Mouse (Mus musculus) neural tube, embryonic 13.5 days (tissue): ENCODE measurements at regions not wholly inside any gene's neighbourhood (a gene's known extent, or its start where the extent isn't known, plus 50 kb on each side); places are given as distances from the start of the nearest gene placed in this dataset.

ENCODE experiments used
- ATAC-seq: fragments of 200-750 bp; cut with Nextera tagmentation; 2 replicates; pipeline ENCODE4 v1.8.0; 2017; ENCODE audit warnings: low read depth, mild to moderate bottlenecking, moderate TSS enrichment, moderate library complexity
- H3K27ac ChIP-seq: fragments of 300-500 bp; sonication (generic); replicated peaks from 2 replicates; pipeline ENCODE4 v1.5.1; 2015; ENCODE audit warnings: moderate library complexity, mild to moderate bottlenecking, inconsistent platforms
- H3K27me3 ChIP-seq: fragments of 300-500 bp; sonication (generic); 2 replicates; pipeline ENCODE4 v1.6.1; 2015; ENCODE audit warnings: mild to moderate bottlenecking, inconsistent platforms
- H3K36me3 ChIP-seq: fragments of 300-500 bp; sonication (generic); 2 replicates; pipeline ENCODE4 v1.6.1; 2015; ENCODE audit warnings: mild to moderate bottlenecking, inconsistent platforms
- H3K4me1 ChIP-seq: fragments of 300-500 bp; sonication (generic); replicated peaks from 2 replicates; pipeline ENCODE4 v1.6.1; 2015; ENCODE audit warnings: inconsistent platforms
- H3K4me2 ChIP-seq: fragments of 300-500 bp; sonication (generic); 2 replicates; pipeline ENCODE4 v1.6.1; 2015; ENCODE audit warnings: inconsistent platforms, mild to moderate bottlenecking, moderate library complexity
- H3K4me3 ChIP-seq: fragments of 300-500 bp; sonication (generic); 2 replicates; pipeline ENCODE4 v1.5.1; 2015; ENCODE audit warnings: mild to moderate bottlenecking, inconsistent platforms
- H3K9ac ChIP-seq: fragments of 300-500 bp; sonication (generic); 2 replicates; pipeline ENCODE4 v1.6.1; 2015; ENCODE audit warnings: moderate library complexity, mild to moderate bottlenecking, inconsistent platforms
- H3K9me3 ChIP-seq: fragments of 300-500 bp; sonication (generic); 2 replicates; pipeline ENCODE4 v1.6.1; 2016; ENCODE audit warnings: inconsistent platforms
- WGBS: fragments of 180-500 bp; shearing (Covaris S2); methylation state at CpG from one replicate; pipeline ENCODE4 v1.1.7; 2015; 5-methylcytosine and 5-hydroxymethylcytosine counted together

- peak; percentile 26; the same call in 1 of the 2 replicates for ATAC-seq
- H3K9ac ChIP-seq = 0 out of 2 replicates have a peak overlapping the region, but pooled peaks have one; percentile 36
- H3K27me3 ChIP-seq = peaks cover 9% of the 10 kb centered on the region
- H3K4me1 ChIP-seq = peaks cover 3% of the 10 kb centered on the region; the same call in 1 of the 2 replicates
- H3K36me3 ChIP-seq = no peaks in the 10 kb centered on the region
- WGBS = 13% methylated on average over 9 of the region's 9 CpGs
- no peak overlapping the region for H3K27ac ChIP-seq
- H3K4me2 ChIP-seq = peak overlapping the region; percentile 98
- H3K4me3 ChIP-seq = peak overlapping the region; percentile 57
- no peaks in the 10 kb centered on the region for H3K9me3 ChIP-seq
Observed at GRCm38 (mm10) chr6:71012436-71012822, 56.1 kb downstream of the Foxi3 start.

- H3K4me3 ChIP-seq = peak overlapping the region; percentile 57
- no peaks in the 10 kb centered on the region for H3K36me3 ChIP-seq
- peak overlapping the region; percentile 80 for H3K9ac ChIP-seq
- no peaks in the 10 kb centered on the region for H3K9me3 ChIP-seq
- peak overlapping the region; percentile 98 for H3K4me2 ChIP-seq
- H3K4me1 ChIP-seq = peaks cover 3% of the 10 kb centered on the region; the same call in 1 of the 2 replicates
- H3K27ac ChIP-seq = peak overlapping the region; percentile 59
- peaks cover 9% of the 10 kb centered on the region for H3K27me3 ChIP-seq
- under 1% methylated on average over 38 of the region's 38 CpGs for WGBS
- ATAC-seq = peak; percentile 98
Observed at GRCm38 (mm10) chr6:71012823-71013461, 56.6 kb downstream of the Foxi3 start.

GRCm38 (mm10) chr6:71016388-71016787 lies 60.1 kb downstream of the Foxi3 start:
- no peak overlapping the region for H3K4me2 ChIP-seq
- H3K27ac ChIP-seq = no peak overlapping the region
- no peaks in the 10 kb centered on the region for H3K9me3 ChIP-seq
- peaks cover 9% of the 10 kb centered on the region for H3K27me3 ChIP-seq
- H3K9ac ChIP-seq = no peak overlapping the region
- no peak for ATAC-seq
- no peaks in the 10 kb centered on the region for H3K36me3 ChIP-seq
- 14% methylated on average over 1 of the region's 1 CpGs for WGBS
- H3K4me1 ChIP-seq = peaks cover 3% of the 10 kb centered on the region; the same call in 1 of the 2 replicates
- H3K4me3 ChIP-seq = no peak overlapping the region

- ATAC-seq = no peak
- Histone ChIP-seq H3K4me3 (no peak overlapping the region), H3K27ac (no peak overlapping the region), H3K9ac (no peak overlapping the region), H3K9me3 (no peaks in the 10 kb centered on the region), H3K4me1 (no peaks in the 10 kb centered on the region), H3K36me3 (no peaks in the 10 kb centered on the region), H3K4me2 (no peak overlapping the region), H3K27me3 (no peaks in the 10 kb centered on the region)
- WGBS = 15% methylated on average over 9 of the region's 9 CpGs
Observed at GRCm38 (mm10) chr6:71021353-71021752, 65.0 kb downstream of the Foxi3 start.

GRCm38 (mm10) chr6:71025472-71025871 lies 69.1 kb downstream of the Foxi3 start:
- no peaks in the 10 kb centered on the region for H3K27me3 ChIP-seq
- H3K27ac ChIP-seq = no peak overlapping the region
- no peak overlapping the region for H3K4me3 ChIP-seq
- no peak overlapping the region for H3K4me2 ChIP-seq
- 89% methylated on average over 4 of the region's 4 CpGs for WGBS
- no peaks in the 10 kb centered on the region for H3K9me3 ChIP-seq
- no peaks in the 10 kb centered on the region for H3K4me1 ChIP-seq
- no peak for ATAC-seq
- no peak overlapping the region for H3K9ac ChIP-seq
- H3K36me3 ChIP-seq = no peaks in the 10 kb centered on the region

GRCm38 (mm10) chr6:71029663-71030062 lies 73.3 kb downstream of the Foxi3 start:
- H3K36me3 ChIP-seq = no peaks in the 10 kb centered on the region
- no peak overlapping the region for H3K4me3 ChIP-seq
- H3K9me3 ChIP-seq = no peaks in the 10 kb centered on the region
- no peaks in the 10 kb centered on the region for H3K4me1 ChIP-seq
- ATAC-seq = no peak
- no peak overlapping the region for H3K9ac ChIP-seq
- no peak overlapping the region for H3K4me2 ChIP-seq
- H3K27ac ChIP-seq = no peak overlapping the region
- no peaks in the 10 kb centered on the region for H3K27me3 ChIP-seq
- WGBS = 89% methylated on average over 6 of the region's 6 CpGs

- Histone ChIP-seq H3K4me2 (no peak overlapping the region), H3K4me1 (no peaks in the 10 kb centered on the region), H3K9ac (no peak overlapping the region), H3K27ac (no peak overlapping the region), H3K9me3 (no peaks in the 10 kb centered on the region), H3K27me3 (no peaks in the 10 kb centered on the region), H3K4me3 (no peak overlapping the region), H3K36me3 (no peaks in the 10 kb centered on the region)
- ATAC-seq = no peak
- 71% methylated on average over 5 of the region's 5 CpGs for WGBS
Observed at GRCm38 (mm10) chr6:71030541-71030940, 74.2 kb downstream of the Foxi3 start.

- ATAC-seq = no peak
- peaks cover 14% of the 10 kb centered on the region for H3K27me3 ChIP-seq
- H3K4me1 ChIP-seq = peaks cover 18% of the 10 kb centered on the region
- no peak overlapping the region for H3K4me3 ChIP-seq
- H3K36me3 ChIP-seq = no peaks in the 10 kb centered on the region
- H3K4me2 ChIP-seq = no peak overlapping the region
- H3K27ac ChIP-seq = no peak overlapping the region
- 84% methylated on average over 3 of the region's 3 CpGs for WGBS
- H3K9ac ChIP-seq = no peak overlapping the region
- no peaks in the 10 kb centered on the region for H3K9me3 ChIP-seq
Observed at GRCm38 (mm10) chr6:71044241-71044640, 87.9 kb downstream of the Foxi3 start.

GRCm38 (mm10) chr6:71045261-71045660 lies 88.9 kb downstream of the Foxi3 start:
- Histone ChIP-seq H3K36me3 (no peaks in the 10 kb centered on the region), H3K9ac (no peak overlapping the region), H3K9me3 (no peaks in the 10 kb centered on the region), H3K27ac (no peak overlapping the region), H3K4me2 (no peak overlapping the region), H3K4me3 (no peak overlapping the region), H3K4me1 (peaks cover 18% of the 10 kb centered on the region), H3K27me3 (peaks cover 23% of the 10 kb centered on the region)
- no peak for ATAC-seq
- 90% methylated on average over 4 of the region's 4 CpGs for WGBS

GRCm38 (mm10) chr6:71048199-71049094 lies 92.1 kb downstream of the Foxi3 start:
- 4% methylated on average over 38 of the region's 38 CpGs for WGBS
- Histone ChIP-seq H3K4me1 (peaks cover 11% of the 10 kb centered on the region), H3K9ac (peak overlapping the region; percentile 66), H3K9me3 (no peaks in the 10 kb centered on the region), H3K36me3 (no peaks in the 10 kb centered on the region), H3K4me2 (peak overlapping the region; percentile 89), H3K27ac (no peak overlapping the region), H3K27me3 (peaks cover 23% of the 10 kb centered on the region), H3K4me3 (peak overlapping the region; percentile 44)
- ATAC-seq = peak; percentile 61; the same call in 1 of the 2 replicates

GRCm38 (mm10) chr6:71050248-71050647 lies 93.9 kb downstream of the Foxi3 start:
- Histone ChIP-seq H3K27ac (no peak overlapping the region), H3K9me3 (no peaks in the 10 kb centered on the region), H3K9ac (no peak overlapping the region), H3K4me2 (no peak overlapping the region), H3K4me3 (no peak overlapping the region), H3K4me1 (peaks cover 11% of the 10 kb centered on the region), H3K36me3 (no peaks in the 10 kb centered on the region), H3K27me3 (peaks cover 23% of the 10 kb centered on the region)
- no peak for ATAC-seq
- WGBS = 53% methylated on average over 5 of the region's 5 CpGs

GRCm38 (mm10) chr6:71050754-71051213 lies 93.5 kb downstream of the Thnsl2 start:
- no peak overlapping the region for H3K4me2 ChIP-seq
- WGBS = 31% methylated on average over 14 of the region's 14 CpGs
- no peak overlapping the region for H3K4me3 ChIP-seq
- no peaks in the 10 kb centered on the region for H3K9me3 ChIP-seq
- no peaks in the 10 kb centered on the region for H3K36me3 ChIP-seq
- H3K27me3 ChIP-seq = peaks cover 23% of the 10 kb centered on the region
- ATAC-seq = no peak
- H3K9ac ChIP-seq = no peak overlapping the region
- H3K4me1 ChIP-seq = peaks cover 11% of the 10 kb centered on the region
- no peak overlapping the region for H3K27ac ChIP-seq
